Mouse (Mus musculus) bone marrow, adult 2 months (tissue): ENCODE measurements at regions not wholly inside any gene's neighbourhood (a gene's known extent, or its start where the extent isn't known, plus 50 kb on each side); places are given as distances from the start of the nearest gene placed in this dataset.

Source experiments
- CTCF ChIP-seq: fragments of 200-500 bp; IDR thresholded peaks from 2 replicates; pipeline ENCODE4 v1.5.1; 2011; ENCODE audit warnings: low read length, control low read depth; ENCODE audit not compliant: control insufficient read depth, insufficient read depth
- POLR2A ChIP-seq: fragments of 200-500 bp; IDR thresholded peaks from 2 replicates; pipeline ENCODE4 v1.6.1; 2011; ENCODE audit warnings: low read depth, mild to moderate bottlenecking, control low read depth, low read length, borderline replicate concordance; ENCODE audit not compliant: control insufficient read depth

DNA sequence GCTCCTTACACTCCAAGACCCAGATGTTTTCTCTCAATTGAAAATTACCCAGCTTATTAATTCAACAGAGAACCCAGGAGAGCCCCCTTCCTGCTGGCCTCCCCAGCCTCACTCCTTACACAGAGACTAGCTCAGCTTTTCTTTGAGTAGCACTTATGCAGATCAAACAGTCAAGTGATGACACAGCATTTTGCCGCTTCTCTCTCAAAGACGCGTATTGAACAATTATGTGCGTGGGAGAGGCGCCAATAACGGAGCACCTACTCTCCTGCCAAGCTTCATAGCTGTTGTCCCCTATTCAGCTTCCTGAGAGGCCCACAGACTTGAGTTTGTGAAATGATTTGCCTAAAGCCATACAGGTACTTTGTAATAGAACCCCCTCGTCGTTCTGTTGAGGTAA, 428.5 kb downstream of the Fut8 start:
- no peak for TF ChIP-seq POLR2A
- no peak for TF ChIP-seq CTCF
